Mouse (Mus musculus) hindbrain, embryonic 14.5 days (tissue): Measurements from ENCODE around the gene Gm45234. TPM values are rescaled to one million over a fixed set of nuclear protein-coding genes. Genes with fewer than 3 reads are reported as not detected.

ENCODE experiments used
- ATAC-seq: fragments of 200-750 bp; cut with Nextera tagmentation; 2 replicates; pipeline ENCODE4 v1.8.0; 2017; ENCODE audit warnings: moderate number of reproducible peaks, mild to moderate bottlenecking, moderate TSS enrichment, moderate library complexity; ENCODE audit not compliant: low FRiP score
- DNase-seq: peaks from one replicate; pipeline ENCODE4 v3.0.0-alpha.2; 2015; ENCODE audit warnings: low spot score
- H3K27ac ChIP-seq: fragments of 300-500 bp; sonication (generic); 2 replicates; pipeline ENCODE4 v1.5.1; 2014; ENCODE audit warnings: mild to moderate bottlenecking, moderate library complexity
- H3K27me3 ChIP-seq: fragments of 300-500 bp; sonication (generic); 2 replicates; pipeline ENCODE4 v1.6.1; 2014; ENCODE audit warnings: mild to moderate bottlenecking, low read length, mixed read lengths; ENCODE audit not compliant: control insufficient read depth, insufficient read depth
- H3K36me3 ChIP-seq: fragments of 300-500 bp; sonication (generic); replicated peaks from 2 replicates; pipeline ENCODE4 v1.6.1; 2014; ENCODE audit not compliant: control insufficient read depth, insufficient read depth
- H3K4me1 ChIP-seq: fragments of 300-500 bp; sonication (generic); replicated peaks from 2 replicates; pipeline ENCODE4 v1.6.1; 2014; ENCODE audit warnings: antibody characterized with exemption, low read length, mixed read lengths; ENCODE audit not compliant: control insufficient read depth, insufficient read depth
- H3K4me2 ChIP-seq: fragments of 300-500 bp; sonication (generic); replicated peaks from 2 replicates; pipeline ENCODE4 v1.6.1; 2014; ENCODE audit warnings: mild to moderate bottlenecking, moderate library complexity
- H3K4me3 ChIP-seq: fragments of 300-500 bp; sonication (generic); replicated peaks from 2 replicates; pipeline ENCODE4 v1.5.1; 2014; ENCODE audit warnings: mild to moderate bottlenecking, low read length
- H3K9ac ChIP-seq: fragments of 300-500 bp; sonication (generic); 2 replicates; pipeline ENCODE4 v1.6.1; 2014
- H3K9me3 ChIP-seq: fragments of 300-500 bp; sonication (generic); 2 replicates; pipeline ENCODE4 v1.6.1; 2016; ENCODE audit warnings: low read length; ENCODE audit not compliant: control insufficient read depth
- WGBS: fragments of 180-500 bp; shearing (Covaris S2); extraction: QIAGEN DNeasy Blood & Tissue Kit; methylation state at CpG from one replicate; pipeline ENCODE4 v1.1.7; 2014; 5-methylcytosine and 5-hydroxymethylcytosine counted together
- polyA plus RNA-seq: library from polyadenylated mRNA; unstranded; fragments of >200 nt; fragmentation: Nextera tagmentation; extraction: Ambion mirVana; gene quantifications from 2 replicates; pipeline ENCODE4 v1.2.1, GENCODE M21; 2014

Gene Gm45234
- polyA plus RNA-seq, 1 experiment from 2014 or later = not detected

GRCm38 (mm10) chr6:124769101-124769765, 13.4 kb upstream of the Gm45234 start, which contains the start of gene Eno2:
Eno2 (minus strand) TSS chr6:124769673.
- H3K27me3 ChIP-seq = no peaks in the 10 kb centered on the region
- peak within 1 kb of the TSS; percentile 71 for H3K4me2 ChIP-seq
- WGBS = under 1% methylated on average over 50 of the region's 54 CpGs
- peak within 1 kb of the TSS; percentile 65 for H3K27ac ChIP-seq
- peak within 1 kb of the TSS; percentile 77 for H3K9ac ChIP-seq
- no peaks in the 10 kb centered on the region for H3K9me3 ChIP-seq
- ATAC-seq = peak; percentile 87
- peak within 1 kb of the TSS; percentile 49 for H3K4me3 ChIP-seq
- H3K4me1 ChIP-seq = peaks cover 15% of the 10 kb centered on the region; the same call in 1 of the 2 replicates
- H3K36me3 ChIP-seq = no peaks in the 10 kb centered on the region
- DNase-seq = peak; percentile 61

- 2% methylated on average over 9 of the region's 9 CpGs for WGBS
- 0 out of 2 replicates have a peak, but pooled peaks have one; percentile 1 for ATAC-seq
- no peak for DNase-seq
- Histone ChIP-seq H3K36me3 (no peaks in the 10 kb centered on the region), H3K9ac (peak overlapping the region; percentile 77), H3K4me1 (peaks cover 15% of the 10 kb centered on the region; the same call in 1 of the 2 replicates), H3K4me3 (peak overlapping the region; percentile 49), H3K4me2 (peak overlapping the region; percentile 71), H3K27me3 (no peaks in the 10 kb centered on the region), H3K27ac (peak overlapping the region; percentile 65; the same call in 1 of the 2 replicates), H3K9me3 (no peaks in the 10 kb centered on the region)
Measured at GRCm38 (mm10) chr6:124768704-124769044, 12.9 kb upstream of the Gm45234 start.

GRCm38 (mm10) chr6:124767920-124768703, 12.3 kb upstream of the Gm45234 start:
- H3K36me3 ChIP-seq = no peaks in the 10 kb centered on the region
- WGBS = 23% methylated on average over 19 of the region's 19 CpGs
- DNase-seq (no peak), ATAC-seq (peak; percentile 35)
- H3K9me3 ChIP-seq = no peaks in the 10 kb centered on the region
- peak overlapping the region; percentile 71 for H3K4me2 ChIP-seq
- H3K27ac ChIP-seq = no peak overlapping the region
- H3K4me3 ChIP-seq = peak overlapping the region; percentile 49
- H3K4me1 ChIP-seq = peaks cover 15% of the 10 kb centered on the region; the same call in 1 of the 2 replicates
- no peaks in the 10 kb centered on the region for H3K27me3 ChIP-seq
- H3K9ac ChIP-seq = peak overlapping the region; percentile 77; the same call in 1 of the 2 replicates

GRCm38 (mm10) chr6:124767536-124767919, 11.7 kb upstream of the Gm45234 start:
- peaks cover 15% of the 10 kb centered on the region; the same call in 1 of the 2 replicates for H3K4me1 ChIP-seq
- ATAC-seq (no peak), DNase-seq (no peak)
- H3K4me2 ChIP-seq = peak overlapping the region; percentile 71
- no peak overlapping the region for H3K27ac ChIP-seq
- no peaks in the 10 kb centered on the region for H3K27me3 ChIP-seq
- no peak overlapping the region for H3K4me3 ChIP-seq
- no peak overlapping the region for H3K9ac ChIP-seq
- no peaks in the 10 kb centered on the region for H3K9me3 ChIP-seq
- WGBS = 19% methylated on average over 4 of the region's 4 CpGs
- no peaks in the 10 kb centered on the region for H3K36me3 ChIP-seq

- WGBS = 86% methylated on average over 7 of the region's 7 CpGs
- Histone ChIP-seq H3K36me3 (no peaks in the 10 kb centered on the region), H3K9ac (no peak overlapping the region), H3K27ac (no peak overlapping the region), H3K4me3 (no peak overlapping the region), H3K4me2 (no peak overlapping the region), H3K9me3 (no peaks in the 10 kb centered on the region), H3K27me3 (no peaks in the 10 kb centered on the region), H3K4me1 (peaks cover 15% of the 10 kb centered on the region; the same call in 1 of the 2 replicates)
- ATAC-seq (no peak), DNase-seq (no peak)
Measured at GRCm38 (mm10) chr6:124765951-124766350, 10.1 kb upstream of the Gm45234 start.

GRCm38 (mm10) chr6:124759259-124759658, 3.4 kb upstream of the Gm45234 start:
- peak overlapping the region; percentile 97; the same call in 1 of the 2 replicates for H3K27ac ChIP-seq
- 1% methylated on average over 5 of the region's 5 CpGs for WGBS
- H3K4me3 ChIP-seq = no peak overlapping the region
- no peaks in the 10 kb centered on the region for H3K27me3 ChIP-seq
- peak; percentile 70 for DNase-seq
- H3K9ac ChIP-seq = no peak overlapping the region
- no peaks in the 10 kb centered on the region for H3K9me3 ChIP-seq
- H3K4me1 ChIP-seq = peaks cover 34% of the 10 kb centered on the region
- peak overlapping the region; percentile 61; the same call in 1 of the 2 replicates for H3K4me2 ChIP-seq
- no peaks in the 10 kb centered on the region for H3K36me3 ChIP-seq
- no peak for ATAC-seq

- 50% methylated on average over 2 of the region's 2 CpGs for WGBS
- peaks cover 39% of the 10 kb centered on the region for H3K4me1 ChIP-seq
- no peak overlapping the region for H3K9ac ChIP-seq
- H3K4me3 ChIP-seq = no peak overlapping the region
- no peak for DNase-seq
- H3K27ac ChIP-seq = peak overlapping the region; percentile 97
- H3K9me3 ChIP-seq = no peaks in the 10 kb centered on the region
- no peaks in the 10 kb centered on the region for H3K36me3 ChIP-seq
- H3K27me3 ChIP-seq = no peaks in the 10 kb centered on the region
- ATAC-seq = no peak
- H3K4me2 ChIP-seq = peak overlapping the region; percentile 61
Measured at GRCm38 (mm10) chr6:124758849-124759232, 3.0 kb upstream of the Gm45234 start.

- Histone ChIP-seq H3K36me3 (no peaks in the 10 kb centered on the region), H3K4me1 (peaks cover 44% of the 10 kb centered on the region), H3K27me3 (no peaks in the 10 kb centered on the region), H3K27ac (peak overlapping the region; percentile 97), H3K9me3 (no peaks in the 10 kb centered on the region), H3K9ac (peak overlapping the region; percentile 94), H3K4me3 (peak overlapping the region; percentile 78), H3K4me2 (peak overlapping the region; percentile 61)
- peak; percentile 38 for ATAC-seq
- no peak for DNase-seq
- WGBS = 18% methylated on average over 5 of the region's 5 CpGs
Measured at GRCm38 (mm10) chr6:124757909-124758848, 2.4 kb upstream of the Gm45234 start.
